Mouse (Mus musculus) limb, embryonic 14.5 days (tissue): ENCODE results near the gene Slc13a2. TPM values are rescaled to one million over a fixed set of nuclear protein-coding genes. Genes with fewer than 3 reads are reported as not detected.
A peak's percentile ranks its signal among the peaks of the same experiment; 100 is the strongest.

Experiments
- ATAC-seq: fragments of 200-750 bp; cut with Nextera tagmentation; 2 replicates; pipeline ENCODE4 v1.8.0; 2017; ENCODE audit warnings: low read depth, moderate number of reproducible peaks, moderate TSS enrichment; ENCODE audit not compliant: low FRiP score
- DNase-seq: peaks from one replicate; pipeline ENCODE4 v3.0.0-alpha.2; 2015; ENCODE audit warnings: low spot score
- H3K27ac ChIP-seq: fragments of 300-500 bp; sonication (generic); replicated peaks from 2 replicates; pipeline ENCODE4 v1.5.1; 2014; ENCODE audit warnings: low read depth, mild to moderate bottlenecking, low read length, moderate library complexity, mixed read lengths
- H3K27me3 ChIP-seq: fragments of 300-500 bp; sonication (generic); 2 replicates; pipeline ENCODE4 v1.6.1; 2014; ENCODE audit warnings: low read length, mixed read lengths; ENCODE audit not compliant: control insufficient read depth, insufficient read depth
- H3K36me3 ChIP-seq: fragments of 300-500 bp; sonication (generic); 2 replicates; pipeline ENCODE4 v1.6.1; 2014; ENCODE audit warnings: mild to moderate bottlenecking, low read length, moderate library complexity, mixed read lengths; ENCODE audit not compliant: control insufficient read depth, insufficient read depth
- H3K4me1 ChIP-seq: fragments of 300-500 bp; sonication (generic); 2 replicates; pipeline ENCODE4 v1.6.1; 2014; ENCODE audit warnings: antibody characterized with exemption, low read length, mixed read lengths; ENCODE audit not compliant: control insufficient read depth, insufficient read depth
- H3K4me2 ChIP-seq: fragments of 300-500 bp; sonication (generic); replicated peaks from 2 replicates; pipeline ENCODE4 v1.6.1; 2014; ENCODE audit warnings: low read depth, mild to moderate bottlenecking, low read length, moderate library complexity; ENCODE audit not compliant: severe bottlenecking
- H3K4me3 ChIP-seq: fragments of 300-500 bp; sonication (generic); replicated peaks from 2 replicates; pipeline ENCODE4 v1.5.1; 2014; ENCODE audit warnings: low read length
- H3K9ac ChIP-seq: fragments of 300-500 bp; sonication (generic); 2 replicates; pipeline ENCODE4 v1.6.1; 2014; ENCODE audit warnings: mild to moderate bottlenecking, low read depth, low read length, moderate library complexity; ENCODE audit not compliant: severe bottlenecking
- H3K9me3 ChIP-seq: fragments of 300-500 bp; sonication (generic); 2 replicates; pipeline ENCODE4 v1.6.1; 2016; ENCODE audit warnings: low read length; ENCODE audit not compliant: control insufficient read depth
- POLR2A ChIP-seq: fragments of 200-500 bp; IDR thresholded peaks from 2 replicates; pipeline ENCODE4 v1.8.0; 2012; ENCODE audit warnings: inconsistent platforms, mild to moderate bottlenecking, moderate library complexity, borderline replicate concordance; ENCODE audit not compliant: insufficient read depth, insufficient read length; ENCODE audit errors: extremely low read depth
- WGBS: fragments of 180-500 bp; shearing (Covaris S2); extraction: QIAGEN DNeasy Blood & Tissue Kit; methylation state at CpG from one replicate; pipeline ENCODE4 v1.1.7; 2014; 5-methylcytosine and 5-hydroxymethylcytosine counted together
- polyA plus RNA-seq, 2 experiments: library from polyadenylated mRNA; depleted of rRNA in 1 of 2; stranded (reverse) in 1 of 2; unstranded in 1 of 2; fragments of >200 nt; fragmentation: Nextera tagmentation in 1 of 2; extraction: Ambion mirVana in 1 of 2; gene quantifications; 2 replicates each; pipeline versions ENCODE4 v1.2.1 to v1.2.3; 2012 to 2014

Gene Slc13a2
- polyA plus RNA-seq (2012; rRNA removed): 0.03 TPM in 1 of 2 replicates, not detected in the other
- polyA plus RNA-seq (2014; fragmentation: Nextera tagmentation; extraction: Ambion mirVana): 0.10 TPM in 1 of 2 replicates, not detected in the other

DNA sequence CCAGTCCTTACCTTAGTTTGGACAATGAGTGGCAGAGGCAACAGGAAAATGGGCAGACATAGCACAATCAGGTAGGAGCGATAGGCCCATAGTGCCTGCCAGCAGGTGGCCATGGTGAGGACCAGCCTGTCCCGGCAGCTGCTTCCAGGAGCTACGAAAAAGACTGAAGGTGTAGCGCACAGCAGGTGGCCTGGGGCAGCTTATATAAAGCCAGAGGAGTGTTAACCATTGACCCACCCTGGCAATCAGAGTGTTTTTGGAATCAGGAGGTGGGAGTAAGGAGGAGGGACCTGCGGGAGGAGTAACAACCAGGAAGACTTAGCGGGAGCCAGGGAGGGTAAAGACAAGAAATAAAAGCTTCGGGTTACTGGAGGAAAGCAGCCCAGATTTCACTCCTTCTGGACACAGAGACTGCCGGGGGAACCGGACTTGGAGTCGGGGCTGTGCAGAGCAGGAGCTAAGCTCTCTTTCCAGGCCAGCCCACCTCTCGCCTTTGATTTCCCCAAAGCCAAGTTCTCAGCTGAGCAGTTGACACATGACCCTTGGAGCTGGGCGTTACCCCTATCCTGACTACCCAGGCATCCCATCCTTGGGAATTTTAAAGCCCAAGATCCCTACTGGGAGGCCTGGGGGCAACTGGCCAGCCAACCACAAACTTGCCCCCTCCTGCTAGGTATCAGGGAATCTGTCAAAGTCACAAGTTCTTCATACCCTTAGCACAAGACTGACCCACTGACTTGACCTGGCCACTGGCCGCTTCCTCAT is at the start of gene Slc13a2:
Gene Slc13a2, minus strand, starts transcription at position 163 of the 765 bp plus-strand sequence.
- Histone ChIP-seq H3K4me1 (no peaks in the 10 kb centered on the region), H3K4me3 (no peak within 1 kb of the TSS), H3K36me3 (no peaks in the 10 kb centered on the region), H3K27ac (no peak within 1 kb of the TSS), H3K27me3 (no peaks in the 10 kb centered on the region), H3K9ac (no peak within 1 kb of the TSS), H3K9me3 (no peaks in the 10 kb centered on the region), H3K4me2 (no peak within 1 kb of the TSS)
- 11% methylated on average over 13 of the region's 13 CpGs for WGBS
- TF ChIP-seq POLR2A: no peak
- no peak for ATAC-seq
- no peak for DNase-seq

DNA sequence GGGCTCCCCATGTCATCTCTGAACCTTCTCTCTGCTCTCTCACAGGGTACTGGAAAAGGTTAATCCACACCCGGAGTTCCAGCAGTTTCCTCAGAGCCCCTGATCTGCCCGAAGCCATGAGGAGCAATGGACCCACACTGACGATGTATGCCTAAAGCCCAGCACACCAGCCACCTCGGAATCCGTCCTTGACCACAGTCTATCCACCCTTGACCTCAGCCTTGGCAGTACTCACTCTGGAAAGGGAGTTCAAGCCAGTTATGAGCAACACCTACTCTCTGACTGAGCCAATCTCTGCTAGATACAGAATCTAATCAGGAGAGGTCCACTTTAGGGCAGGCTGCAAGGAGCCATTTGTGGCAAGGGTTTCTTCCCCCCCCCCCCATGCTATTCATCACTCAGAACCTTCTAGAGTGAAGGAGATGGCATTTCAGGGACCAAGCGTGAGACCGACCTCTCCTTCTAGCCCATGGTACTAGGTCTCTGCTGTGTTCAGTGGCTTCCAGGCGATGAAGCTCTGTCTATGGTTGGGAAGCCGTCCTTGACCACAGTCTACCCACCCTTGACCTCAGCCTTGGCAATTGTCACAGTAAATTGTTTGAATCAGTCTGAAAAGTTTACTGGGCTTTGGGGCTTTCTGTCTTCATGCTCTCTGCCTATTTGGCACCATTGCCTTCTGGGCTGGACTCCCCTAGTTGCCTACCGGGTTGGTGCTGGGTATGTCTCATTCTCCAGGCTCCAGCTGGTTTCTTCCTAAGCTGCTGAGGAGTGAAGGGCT is 49.5 kb upstream of the Slc13a2 start:
- ATAC-seq (no peak), DNase-seq (no peak)
- Histone ChIP-seq H3K9ac (no peak overlapping the region), H3K36me3 (0 out of 2 replicates have a peak, but pooled peaks cover 5% of the 10 kb centered on the region), H3K4me1 (peaks cover 6% of the 10 kb centered on the region), H3K9me3 (no peaks in the 10 kb centered on the region), H3K4me3 (no peak overlapping the region), H3K4me2 (no peak overlapping the region), H3K27me3 (no peaks in the 10 kb centered on the region), H3K27ac (no peak overlapping the region)
- WGBS: 90% methylated on average over 10 of the region's 10 CpGs
- TF ChIP-seq POLR2A: no peak

DNA sequence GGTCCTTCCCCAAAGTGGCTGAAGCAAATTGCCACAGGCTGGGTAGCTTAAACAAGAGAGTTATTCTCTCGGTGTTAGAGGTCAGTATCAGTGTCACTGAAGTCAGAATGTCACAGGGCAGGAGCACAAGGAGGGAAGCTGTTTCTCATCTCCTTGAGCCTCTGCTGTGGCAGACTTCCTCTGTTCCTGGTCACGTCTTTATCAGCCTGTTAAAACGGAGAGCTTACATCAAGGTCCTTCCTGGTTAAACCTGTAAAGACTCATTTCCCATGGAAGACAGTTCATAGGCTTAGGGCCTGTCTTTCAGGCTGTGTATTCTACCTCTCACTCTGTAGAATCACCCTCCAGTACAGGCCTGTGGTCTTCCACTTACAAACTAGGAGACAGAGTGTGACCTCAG is 45.9 kb upstream of the Slc13a2 start:
- Histone ChIP-seq H3K4me3 (no peak overlapping the region), H3K36me3 (0 out of 2 replicates have a peak, but pooled peaks cover 5% of the 10 kb centered on the region), H3K4me2 (no peak overlapping the region), H3K4me1 (peaks cover 13% of the 10 kb centered on the region), H3K9ac (no peak overlapping the region), H3K27ac (no peak overlapping the region), H3K27me3 (no peaks in the 10 kb centered on the region), H3K9me3 (no peaks in the 10 kb centered on the region)
- no peak for DNase-seq
- no peak for ATAC-seq
- TF ChIP-seq POLR2A: no peak
- WGBS: 56% methylated on average over 3 of the region's 3 CpGs

DNA sequence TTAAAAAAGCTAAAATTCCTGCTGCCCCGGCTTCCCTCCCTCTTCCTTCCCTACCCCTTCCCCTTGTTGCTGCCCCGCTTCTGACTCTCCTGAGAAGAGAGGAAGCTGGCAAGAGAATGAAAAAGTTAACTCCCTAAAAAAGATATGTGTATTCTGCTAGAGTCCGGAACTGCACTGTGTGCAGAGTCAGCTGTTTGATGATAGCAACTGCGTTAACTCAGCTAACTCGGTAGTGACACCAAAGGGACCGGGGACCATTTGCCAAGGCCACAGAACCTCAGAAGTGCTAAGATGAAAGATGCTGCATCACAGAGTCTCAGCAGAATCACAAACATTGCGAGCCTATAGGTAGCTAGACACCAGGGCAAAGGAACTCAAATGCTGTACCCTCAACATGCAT is 45.5 kb upstream of the Slc13a2 start:
- Histone ChIP-seq H3K9me3 (no peaks in the 10 kb centered on the region), H3K4me1 (peaks cover 13% of the 10 kb centered on the region), H3K9ac (no peak overlapping the region), H3K4me2 (no peak overlapping the region), H3K27me3 (no peaks in the 10 kb centered on the region), H3K4me3 (no peak overlapping the region), H3K36me3 (0 out of 2 replicates have a peak, but pooled peaks cover 5% of the 10 kb centered on the region), H3K27ac (no peak overlapping the region)
- TF ChIP-seq POLR2A: no peak
- DNase-seq (no peak), ATAC-seq (no peak)
- 81% methylated on average over 7 of the region's 7 CpGs for WGBS

DNA sequence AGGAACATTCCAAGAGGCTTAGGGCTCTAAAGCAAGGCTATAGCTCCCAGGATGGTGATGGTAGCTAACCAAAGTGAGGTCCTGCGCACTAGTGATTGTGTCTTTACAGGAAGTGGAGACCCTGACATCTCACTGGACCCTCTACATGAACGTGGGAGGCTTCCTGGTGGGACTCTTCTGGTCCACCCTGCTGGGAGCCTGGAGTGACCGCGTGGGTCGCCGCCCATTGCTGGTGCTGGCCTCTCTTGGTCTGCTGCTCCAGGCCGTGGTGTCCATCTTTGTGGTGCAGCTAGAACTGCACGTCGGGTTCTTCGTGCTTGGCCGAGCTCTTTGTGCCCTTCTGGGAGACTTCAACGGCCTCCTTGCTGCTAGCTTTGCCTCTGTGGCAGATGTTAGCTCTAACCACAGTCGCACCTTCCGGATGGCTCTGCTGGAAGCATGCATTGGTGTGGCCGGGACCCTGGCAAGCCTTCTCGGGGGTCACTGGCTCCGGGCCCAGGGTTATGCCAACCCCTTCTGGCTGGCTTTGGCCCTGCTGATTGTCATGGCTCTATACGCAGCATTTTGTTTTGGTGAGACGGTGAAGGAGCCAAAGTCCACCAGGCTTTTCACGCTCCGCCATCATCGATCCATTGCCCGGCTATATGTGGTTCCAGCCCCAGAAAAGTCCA is 44.4 kb upstream of the Slc13a2 start:
- Histone ChIP-seq H3K4me2 (peak overlapping the region; percentile 83), H3K27me3 (no peaks in the 10 kb centered on the region), H3K4me1 (peaks cover 13% of the 10 kb centered on the region), H3K27ac (peak overlapping the region; percentile 97), H3K36me3 (0 out of 2 replicates have a peak, but pooled peaks cover 1% of the 10 kb centered on the region), H3K9me3 (no peaks in the 10 kb centered on the region), H3K4me3 (peak overlapping the region; percentile 70), H3K9ac (peak overlapping the region; percentile 83; the same call in 1 of the 2 replicates)
- DNase-seq (no peak), ATAC-seq (no peak)
- 67% methylated on average over 23 of the region's 23 CpGs for WGBS
- TF ChIP-seq POLR2A: no peak
